Mouse (Mus musculus) liver, embryonic 14.5 days (tissue): ENCODE data around the gene Smr2. TPM values are rescaled to one million over a fixed set of nuclear protein-coding genes. Genes with fewer than 3 reads are reported as not detected.
"Not testable (repeated sequence)": the region's sequence is repeated elsewhere in the genome, so short reads cannot be mapped to it uniquely, and the experiment has no call there.

Experiments used
- ATAC-seq: fragments of 200-750 bp; cut with Nextera tagmentation; 2 replicates; pipeline ENCODE4 v1.8.0; 2017; ENCODE audit warnings: moderate number of reproducible peaks, mild to moderate bottlenecking, moderate library complexity; ENCODE audit not compliant: insufficient read depth
- DNase-seq, 3 experiments: peaks; one replicate each; pipeline ENCODE4 v3.0.0-alpha.2; 2012 to 2013; ENCODE audit warnings: low read depth in 3 of 3, low spot score in 3 of 3
- H3K27ac ChIP-seq: fragments of 300-500 bp; sonication (generic); 2 replicates; pipeline ENCODE4 v1.5.1; 2014; ENCODE audit warnings: moderate library complexity, mild to moderate bottlenecking, control low read depth, inconsistent platforms
- H3K27me3 ChIP-seq: fragments of 300-500 bp; sonication (generic); 2 replicates; pipeline ENCODE4 v1.6.1; 2014; ENCODE audit warnings: mild to moderate bottlenecking, low read length, moderate library complexity; ENCODE audit not compliant: control insufficient read depth, insufficient read depth
- H3K36me3 ChIP-seq: fragments of 300-500 bp; sonication (generic); replicated peaks from 2 replicates; pipeline ENCODE4 v1.6.1; 2014; ENCODE audit warnings: low read depth; ENCODE audit not compliant: control insufficient read depth, insufficient read depth
- H3K4me1 ChIP-seq, 2 experiments: fragments of 200-500 bp in 1 of 2; fragments of 300-500 bp in 1 of 2; sonication (generic) in 1 of 2; replicated peaks; 2 replicates each; pipeline ENCODE4 v1.6.1; 2012 to 2014; ENCODE audit warnings: antibody characterized with exemption in 1 of 2, inconsistent platforms in 1 of 2, low read length in 1 of 2; ENCODE audit not compliant: control insufficient read depth in 2 of 2, insufficient read depth in 2 of 2
- H3K4me2 ChIP-seq: fragments of 300-500 bp; sonication (generic); 2 replicates; pipeline ENCODE4 v1.6.1; 2014; ENCODE audit warnings: low read depth, mild to moderate bottlenecking, control low read depth, moderate library complexity
- H3K4me3 ChIP-seq, 2 experiments: fragments of 200-500 bp in 1 of 2; fragments of 300-500 bp in 1 of 2; sonication (generic) in 1 of 2; 2 replicates each; pipeline ENCODE4 v1.5.1; 2012 to 2014; ENCODE audit warnings: low read depth in 2 of 2, low read length in 2 of 2, mild to moderate bottlenecking in 2 of 2, control low read depth in 1 of 2, inconsistent platforms in 1 of 2, moderate library complexity in 1 of 2; ENCODE audit not compliant: insufficient read depth in 1 of 2
- H3K9ac ChIP-seq: fragments of 300-500 bp; sonication (generic); replicated peaks from 2 replicates; pipeline ENCODE4 v1.6.1; 2014; ENCODE audit warnings: mild to moderate bottlenecking, control low read depth, moderate library complexity
- H3K9me3 ChIP-seq: fragments of 300-500 bp; sonication (generic); 2 replicates; pipeline ENCODE4 v1.6.1; 2016; ENCODE audit warnings: low read length, mixed read lengths; ENCODE audit not compliant: control insufficient read depth
- CTCF ChIP-seq: IDR thresholded peaks from 2 replicates; pipeline ENCODE4 v1.5.1; 2016; ENCODE audit warnings: antibody characterized with exemption, low read depth, control low read depth
- EP300 ChIP-seq: IDR thresholded peaks from 2 replicates; pipeline ENCODE4 v1.6.1; 2016; ENCODE audit warnings: antibody characterized with exemption, low read depth
- WGBS: fragments of 180-500 bp; shearing (Covaris S2); extraction: QIAGEN DNeasy Blood & Tissue Kit; methylation state at CpG from one replicate; pipeline ENCODE4 v1.1.7; 2014; ENCODE audit not compliant: insufficient replicate concordance; 5-methylcytosine and 5-hydroxymethylcytosine counted together
- polyA plus RNA-seq, 2 experiments: library from polyadenylated mRNA; depleted of rRNA in 1 of 2; stranded (reverse) in 1 of 2; unstranded in 1 of 2; fragments of >200 nt; fragmentation: Nextera tagmentation in 1 of 2; extraction: Ambion mirVana in 1 of 2; gene quantifications; 2 replicates each; pipeline versions ENCODE4 v1.2.1 to v1.2.3; 2012 to 2014

The Smr2 gene
- polyA plus RNA-seq (2012; rRNA removed) (not detected in 2 replicates), polyA plus RNA-seq (2014; fragmentation: Nextera tagmentation; extraction: Ambion mirVana) (not detected in 2 replicates)

DNA sequence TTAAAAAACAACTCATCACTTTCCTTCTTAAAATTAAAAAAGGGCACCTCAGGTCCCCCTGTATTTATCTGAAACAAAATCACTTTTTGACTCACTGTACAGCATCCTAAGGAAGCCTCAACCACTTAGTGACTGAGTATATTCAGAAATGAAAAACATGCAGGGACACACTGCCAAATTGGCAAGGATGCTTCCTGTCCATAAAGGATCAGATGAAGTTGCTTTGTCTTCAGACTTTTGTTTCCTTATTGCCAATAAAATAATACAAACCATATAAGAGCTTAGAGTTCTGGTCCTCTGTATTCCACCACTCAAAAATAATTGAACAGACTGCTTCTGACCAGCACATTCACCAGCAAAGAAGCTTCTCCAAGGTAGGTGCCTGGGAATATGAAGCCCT is at the start of gene Smr2:
Smr2 (plus strand) TSS at position 301 of the 400 bp plus-strand sequence.
- H3K4me1 ChIP-seq, H3K27me3 ChIP-seq, H3K27ac ChIP-seq, H3K4me3 ChIP-seq, H3K4me2 ChIP-seq, DNase-seq, H3K36me3 ChIP-seq, ATAC-seq, H3K9ac ChIP-seq, H3K9me3 ChIP-seq: not testable (repeated sequence)

- Histone ChIP-seq H3K4me2 (no peak within 1 kb of the TSS), H3K9me3 (no peaks in the 10 kb centered on the region), H3K36me3 (no peaks in the 10 kb centered on the region), H3K27me3 (no peaks in the 10 kb centered on the region), H3K27ac (no peak within 1 kb of the TSS), H3K4me3 (no peak within 1 kb of the TSS), H3K4me1 (no peaks in the 10 kb centered on the region), H3K9ac (no peak within 1 kb of the TSS)
- ATAC-seq (no peak), DNase-seq (no peak)
- TF ChIP-seq CTCF, result no peak
- no peak for TF ChIP-seq EP300
- WGBS, result 45% methylated on average over 1 of the region's 1 CpGs
These were observed 25.1 kb downstream of the Smr2 start, which contains the start of gene Gm11116 for GRCm38 (mm10) chr5:88111430-88111829. TSS of gene Gm11116 (minus strand) at chr5:88111530.

DNA sequence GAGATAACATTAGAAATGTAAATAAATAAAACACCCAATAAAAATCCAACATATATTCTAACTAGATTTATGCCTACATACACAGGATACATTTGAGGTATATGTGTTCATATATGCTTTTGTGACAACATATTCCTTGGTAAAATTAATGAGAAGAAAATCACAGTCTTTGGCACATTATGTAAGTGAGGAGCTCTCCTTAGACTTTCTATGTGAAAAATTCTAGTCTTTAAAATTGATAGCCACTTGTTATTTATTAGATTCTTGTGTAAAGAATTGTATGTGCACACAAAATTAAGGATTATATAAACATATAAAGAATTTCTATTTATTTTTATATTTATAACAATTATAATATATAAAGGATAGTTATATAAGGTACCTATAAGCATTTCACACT is 67.6 kb downstream of the Smr2 start, which contains the start of gene Gm11115:
Gm11115 (minus strand) TSS at position 101 of the 400 bp plus-strand sequence.
- Histone ChIP-seq H3K4me2 (no peak within 1 kb of the TSS), H3K9me3 (no peaks in the 10 kb centered on the region), H3K27me3 (no peaks in the 10 kb centered on the region), H3K4me3 (no peak within 1 kb of the TSS), H3K4me1 (no peaks in the 10 kb centered on the region), H3K36me3 (no peaks in the 10 kb centered on the region), H3K27ac (no peak within 1 kb of the TSS), H3K9ac (no peak within 1 kb of the TSS)
- DNase-seq, result no peak
- ATAC-seq, result no peak
- no peak for TF ChIP-seq EP300
- no peak for TF ChIP-seq CTCF

Other genes with a start within 250 kb of the Smr2 start
- not detected in 2 replicates for gene Odam, start 201.5 kb upstream of the Smr2 start, polyA plus RNA-seq (2012; rRNA removed)
- not detected in 2 replicates for gene Odam, start 201.5 kb upstream of the Smr2 start, polyA plus RNA-seq (2014; fragmentation: Nextera tagmentation; extraction: Ambion mirVana)
- 0.08 TPM in 1 of 2 replicates, not detected in the other for gene Csn3, start 161.0 kb upstream of the Smr2 start, polyA plus RNA-seq (2012; rRNA removed)
- not detected in 2 replicates for gene Csn3, start 161.0 kb upstream of the Smr2 start, polyA plus RNA-seq (2014; fragmentation: Nextera tagmentation; extraction: Ambion mirVana)
- not detected in 2 replicates for gene 2310003L06Rik, start 117.1 kb upstream of the Smr2 start, polyA plus RNA-seq (2012; rRNA removed)
- gene 2310003L06Rik, start 117.1 kb upstream of the Smr2 start, polyA plus RNA-seq (2014; fragmentation: Nextera tagmentation; extraction: Ambion mirVana), result not detected in 2 replicates
- gene Gm28434, start 117.0 kb upstream of the Smr2 start, polyA plus RNA-seq (2012; rRNA removed), result not detected in 2 replicates
- not detected in 2 replicates for gene Gm28434, start 117.0 kb upstream of the Smr2 start, polyA plus RNA-seq (2014; fragmentation: Nextera tagmentation; extraction: Ambion mirVana)
- gene Cabs1, start 107.1 kb upstream of the Smr2 start, polyA plus RNA-seq (2012; rRNA removed), result not detected in 2 replicates
- gene Cabs1, start 107.1 kb upstream of the Smr2 start, polyA plus RNA-seq (2014; fragmentation: Nextera tagmentation; extraction: Ambion mirVana), result not detected in 2 replicates
- not detected in 2 replicates for gene Smr3a, start 84.0 kb upstream of the Smr2 start, polyA plus RNA-seq (2012; rRNA removed)
- gene Smr3a, start 84.0 kb upstream of the Smr2 start, polyA plus RNA-seq (2014; fragmentation: Nextera tagmentation; extraction: Ambion mirVana), result not detected in 2 replicates
- gene Gm11116, start 25.0 kb downstream of the Smr2 start, polyA plus RNA-seq (2012; rRNA removed), result not detected in 2 replicates
- not detected in 2 replicates for gene Gm11116, start 25.0 kb downstream of the Smr2 start, polyA plus RNA-seq (2014; fragmentation: Nextera tagmentation; extraction: Ambion mirVana)
- gene Gm11115, start 67.5 kb downstream of the Smr2 start, polyA plus RNA-seq (2012; rRNA removed), result not detected in 2 replicates
- gene Gm11115, start 67.5 kb downstream of the Smr2 start, polyA plus RNA-seq (2014; fragmentation: Nextera tagmentation; extraction: Ambion mirVana), result not detected in 2 replicates
- not detected in 2 replicates for gene Gm7714, start 182.4 kb downstream of the Smr2 start, polyA plus RNA-seq (2012; rRNA removed)
- not detected in 2 replicates for gene Gm7714, start 182.4 kb downstream of the Smr2 start, polyA plus RNA-seq (2014; fragmentation: Nextera tagmentation; extraction: Ambion mirVana)
- not detected in 2 replicates for gene Prol1, start 230.8 kb downstream of the Smr2 start, polyA plus RNA-seq (2012; rRNA removed)
- not detected in 2 replicates for gene Prol1, start 230.8 kb downstream of the Smr2 start, polyA plus RNA-seq (2014; fragmentation: Nextera tagmentation; extraction: Ambion mirVana)